Mouse (Mus musculus) lung, postnatal 0 days (tissue): ENCODE data around the gene Rpl18. TPM values are rescaled to one million over a fixed set of nuclear protein-coding genes. Genes with fewer than 3 reads are reported as not detected.
A peak's percentile ranks its signal among the peaks of the same experiment; 100 is the strongest.

Experiments used
- ATAC-seq: fragments of 200-750 bp; cut with Nextera tagmentation; 2 replicates; pipeline ENCODE4 v1.8.0; 2017; ENCODE audit warnings: moderate library complexity
- DNase-seq: peaks from one replicate; pipeline ENCODE4 v3.0.0-alpha.2; 2016; ENCODE audit warnings: low spot score
- H3K27ac ChIP-seq: fragments of 300-500 bp; sonication (generic); 2 replicates; pipeline ENCODE4 v1.5.1; 2014; ENCODE audit warnings: antibody characterized with exemption, mild to moderate bottlenecking, low read length, mixed read lengths
- H3K27me3 ChIP-seq: fragments of 300-500 bp; sonication (generic); replicated peaks from 2 replicates; pipeline ENCODE4 v1.6.1; 2014; ENCODE audit warnings: low read length, mixed read lengths; ENCODE audit not compliant: insufficient read depth
- H3K36me3 ChIP-seq: fragments of 300-500 bp; sonication (generic); 2 replicates; pipeline ENCODE4 v1.6.1; 2014; ENCODE audit warnings: low read length, mixed read lengths; ENCODE audit not compliant: insufficient read depth
- H3K4me1 ChIP-seq: fragments of 300-500 bp; sonication (generic); 2 replicates; pipeline ENCODE4 v1.6.1; 2014; ENCODE audit warnings: antibody characterized with exemption, low read depth, low read length, mixed read lengths; ENCODE audit not compliant: insufficient read depth
- H3K4me2 ChIP-seq: fragments of 300-500 bp; sonication (generic); replicated peaks from 2 replicates; pipeline ENCODE4 v1.6.1; 2014; ENCODE audit warnings: low read depth, mild to moderate bottlenecking, low read length, moderate library complexity, mixed read lengths
- H3K4me3 ChIP-seq: fragments of 300-500 bp; sonication (generic); 2 replicates; pipeline ENCODE4 v1.5.1; 2014; ENCODE audit warnings: low read depth, low read length
- H3K9ac ChIP-seq: fragments of 300-500 bp; sonication (generic); replicated peaks from 2 replicates; pipeline ENCODE4 v1.6.1; 2014; ENCODE audit warnings: low read depth, mild to moderate bottlenecking
- H3K9me3 ChIP-seq: fragments of 300-500 bp; sonication (generic); 2 replicates; pipeline ENCODE4 v1.6.1; 2016; ENCODE audit warnings: low read length, mixed read lengths
- CTCF ChIP-seq: IDR thresholded peaks from 2 replicates; pipeline ENCODE4 v1.5.1; 2016; ENCODE audit warnings: antibody characterized with exemption, mild to moderate bottlenecking
- EP300 ChIP-seq: IDR thresholded peaks from 2 replicates; pipeline ENCODE4 v1.6.1; 2016; ENCODE audit warnings: antibody characterized with exemption, mild to moderate bottlenecking, control low read depth
- WGBS: fragments of 180-500 bp; shearing (Covaris S2); extraction: QIAGEN DNeasy Blood & Tissue Kit; methylation state at CpG from one replicate; pipeline ENCODE4 v1.1.7; 2014; 5-methylcytosine and 5-hydroxymethylcytosine counted together
- polyA plus RNA-seq: library from polyadenylated mRNA; unstranded; fragments of >200 nt; fragmentation: Nextera tagmentation; extraction: Ambion mirVana; gene quantifications from 2 replicates; pipeline ENCODE4 v1.2.1, GENCODE M21; 2015

The Rpl18 gene
- polyA plus RNA-seq, 1 experiment from 2014 or later = 782 TPM

GRCm38 (mm10) chr7:45697894-45698293, 17.4 kb upstream of the Rpl18 start:
- Histone ChIP-seq H3K9ac (no peak overlapping the region), H3K27ac (no peak overlapping the region), H3K27me3 (peaks cover 13% of the 10 kb centered on the region; the same call in 1 of the 2 replicates), H3K4me1 (peaks cover 8% of the 10 kb centered on the region; the same call in 1 of the 2 replicates), H3K36me3 (no peaks in the 10 kb centered on the region), H3K4me2 (no peak overlapping the region), H3K4me3 (no peak overlapping the region), H3K9me3 (no peaks in the 10 kb centered on the region)
- ATAC-seq = no peak
- DNase-seq = peak; percentile 4
- 79% methylated on average over 5 of the region's 7 CpGs for WGBS
- TF ChIP-seq CTCF = no peak
- TF ChIP-seq EP300 = no peak

- TF ChIP-seq CTCF (no peak), EP300 (no peak)
- peaks cover 13% of the 10 kb centered on the region; the same call in 1 of the 2 replicates for H3K27me3 ChIP-seq
- ATAC-seq = no peak
- H3K4me1 ChIP-seq = peaks cover 16% of the 10 kb centered on the region
- no peaks in the 10 kb centered on the region for H3K36me3 ChIP-seq
- peak within 1 kb of the TSS; percentile 53 for H3K4me2 ChIP-seq
- H3K9me3 ChIP-seq = no peaks in the 10 kb centered on the region
- H3K4me3 ChIP-seq = peak within 1 kb of the TSS; percentile 17; the same call in 1 of the 2 replicates
- no peak within 1 kb of the TSS for H3K27ac ChIP-seq
- DNase-seq = no peak
- H3K9ac ChIP-seq = 0 out of 2 replicates have a peak within 1 kb of the TSS, but pooled peaks have one; percentile 26
- WGBS = 2% methylated on average over 31 of the region's 36 CpGs
Observed at GRCm38 (mm10) chr7:45699523-45700141, 15.6 kb upstream of the Rpl18 start, which contains the start of gene Car11. Gene Car11, plus strand, starts transcription at chr7:45699843.

GRCm38 (mm10) chr7:45700301-45701015, 14.8 kb upstream of the Rpl18 start:
- H3K4me3 ChIP-seq = peak overlapping the region; percentile 17; the same call in 1 of the 2 replicates
- WGBS = 2% methylated on average over 20 of the region's 20 CpGs
- ATAC-seq (no peak; the same call in 1 of the 2 replicates), DNase-seq (peak; percentile 86)
- no peaks in the 10 kb centered on the region for H3K9me3 ChIP-seq
- H3K9ac ChIP-seq = 0 out of 2 replicates have a peak overlapping the region, but pooled peaks have one; percentile 26
- H3K4me2 ChIP-seq = peak overlapping the region; percentile 53
- TF ChIP-seq EP300 (no peak), CTCF (no peak)
- H3K27ac ChIP-seq = no peak overlapping the region
- peaks cover 17% of the 10 kb centered on the region for H3K4me1 ChIP-seq
- peaks cover 13% of the 10 kb centered on the region; the same call in 1 of the 2 replicates for H3K27me3 ChIP-seq
- H3K36me3 ChIP-seq = no peaks in the 10 kb centered on the region

- H3K36me3 ChIP-seq = no peaks in the 10 kb centered on the region
- DNase-seq (no peak), ATAC-seq (no peak)
- H3K27ac ChIP-seq = no peak overlapping the region
- no peak for TF ChIP-seq EP300
- TF ChIP-seq CTCF = no peak
- H3K4me1 ChIP-seq = peaks cover 24% of the 10 kb centered on the region
- peaks cover 13% of the 10 kb centered on the region; the same call in 1 of the 2 replicates for H3K27me3 ChIP-seq
- H3K4me2 ChIP-seq = no peak overlapping the region
- WGBS = 35% methylated on average over 11 of the region's 11 CpGs
- no peaks in the 10 kb centered on the region for H3K9me3 ChIP-seq
- no peak overlapping the region for H3K4me3 ChIP-seq
- H3K9ac ChIP-seq = no peak overlapping the region
Observed at GRCm38 (mm10) chr7:45701072-45701471, 14.2 kb upstream of the Rpl18 start.

- ATAC-seq (no peak), DNase-seq (no peak)
- peaks cover 13% of the 10 kb centered on the region; the same call in 1 of the 2 replicates for H3K27me3 ChIP-seq
- H3K4me2 ChIP-seq = no peak overlapping the region
- no peak overlapping the region for H3K9ac ChIP-seq
- TF ChIP-seq EP300 (no peak), CTCF (no peak)
- WGBS = 85% methylated on average over 11 of the region's 11 CpGs
- H3K9me3 ChIP-seq = no peaks in the 10 kb centered on the region
- no peak overlapping the region for H3K27ac ChIP-seq
- H3K4me3 ChIP-seq = no peak overlapping the region
- no peaks in the 10 kb centered on the region for H3K36me3 ChIP-seq
- H3K4me1 ChIP-seq = peaks cover 28% of the 10 kb centered on the region
Observed at GRCm38 (mm10) chr7:45701607-45702006, 13.7 kb upstream of the Rpl18 start.

GRCm38 (mm10) chr7:45702316-45702715, 12.9 kb upstream of the Rpl18 start:
- Histone ChIP-seq H3K9ac (no peak overlapping the region), H3K27ac (no peak overlapping the region), H3K4me2 (no peak overlapping the region), H3K4me3 (no peak overlapping the region), H3K27me3 (peaks cover 13% of the 10 kb centered on the region; the same call in 1 of the 2 replicates), H3K4me1 (peaks cover 31% of the 10 kb centered on the region), H3K36me3 (no peaks in the 10 kb centered on the region), H3K9me3 (no peaks in the 10 kb centered on the region)
- WGBS = 88% methylated on average over 11 of the region's 11 CpGs
- TF ChIP-seq CTCF = no peak
- no peak for TF ChIP-seq EP300
- DNase-seq (no peak), ATAC-seq (no peak)
